Mouse (Mus musculus): ENCODE results near the gene Rergl. TPM values are rescaled to one million over a fixed set of nuclear protein-coding genes. Genes with fewer than 3 reads are reported as not detected.

The Rergl gene
- not detected for polyA plus RNA-seq (2017; shearing (Covaris generic))

- ATAC-seq, result no peak
These were observed at the start of gene Rergl for GRCm38 (mm10) chr6:139501876-139502275. TSS of gene Rergl (minus strand) at chr6:139501976.

GRCm38 (mm10) chr6:139538469-139538868 is 36.7 kb upstream of the Rergl start:
- ATAC-seq, result no peak

GRCm38 (mm10) chr6:139525406-139525805 is 23.6 kb upstream of the Rergl start:
- no peak for ATAC-seq

- no peak for ATAC-seq
These were observed 22.5 kb upstream of the Rergl start for GRCm38 (mm10) chr6:139524288-139524687.

- ATAC-seq, result no peak
These were observed 13.2 kb upstream of the Rergl start for GRCm38 (mm10) chr6:139514938-139515510.

GRCm38 (mm10) chr6:139479730-139480129 is 22.0 kb downstream of the Rergl start:
- ATAC-seq, result no peak

GRCm38 (mm10) chr6:139464980-139465379 is 36.8 kb downstream of the Rergl start:
- no peak for ATAC-seq

GRCm38 (mm10) chr6:139464292-139464691 is 37.5 kb downstream of the Rergl start:
- no peak for ATAC-seq

GRCm38 (mm10) chr6:139461094-139461493 is 40.7 kb downstream of the Rergl start:
- ATAC-seq, result no peak

GRCm38 (mm10) chr6:139460470-139460869 is 41.3 kb downstream of the Rergl start:
- no peak for ATAC-seq

- no peak for ATAC-seq
These were observed 57.8 kb downstream of the Rergl start for GRCm38 (mm10) chr6:139443999-139444398.

Other genes with a start within 250 kb of the Rergl start
- not detected for gene Pik3c2g, start 85.2 kb upstream of the Rergl start, polyA plus RNA-seq (2017; shearing (Covaris generic))